Mouse (Mus musculus) ES-E14 (cell line): ENCODE data around the gene Mamdc4.

Experiments
- ZC3H11A ChIP-seq: IDR thresholded peaks from 2 replicates; pipeline ENCODE4 v1.6.1; 2012; ENCODE audit warnings: low read depth, mild to moderate bottlenecking, inconsistent platforms, low read length, borderline replicate concordance
- ZNF384 ChIP-seq: IDR thresholded peaks from 2 replicates; pipeline ENCODE4 v1.6.1; 2012; ENCODE audit warnings: low read depth, low read length, inconsistent platforms

DNA sequence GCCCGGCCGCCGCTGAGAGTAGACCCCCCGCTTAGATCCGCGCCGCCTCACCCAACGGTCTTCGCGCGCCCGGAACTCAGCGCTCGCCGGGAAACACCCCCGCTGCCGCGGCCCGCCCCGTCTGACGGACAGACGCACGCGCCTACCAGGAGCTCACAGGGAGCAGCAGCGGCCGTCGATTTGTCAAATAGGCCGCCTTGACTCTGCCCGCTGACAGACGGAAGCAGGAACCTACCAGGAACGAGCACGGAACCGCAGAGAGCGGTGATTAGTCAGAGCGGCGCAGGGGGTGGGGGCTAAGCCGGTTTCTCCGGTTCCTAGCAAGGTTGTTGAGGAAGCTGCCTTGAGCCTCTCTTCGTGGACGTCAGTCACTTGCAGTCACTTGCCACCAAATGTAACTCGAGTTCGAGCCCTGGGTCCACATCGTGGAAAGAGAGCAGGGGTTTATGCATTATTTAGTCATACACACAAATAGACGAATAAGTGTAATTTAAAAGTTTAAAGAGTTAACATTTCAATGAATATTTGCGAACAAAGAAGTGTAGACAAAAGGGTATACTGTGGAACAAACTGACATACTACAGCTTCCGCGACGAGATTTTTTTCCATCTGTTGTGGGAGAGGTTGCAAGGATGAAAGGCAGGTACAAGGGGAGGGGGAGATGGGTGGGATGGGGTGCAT is 27.7 kb downstream of the Mamdc4 start, which contains the start of gene Traf2:
- TF ChIP-seq ZC3H11A (no peak), ZNF384 (no peak)
